In genomic region chr9:25317827-25318505, GRCm38 (mm10) we compare ENCODE assay signal across 9 mouse cellular contexts.
A peak's percentile ranks its signal among the peaks of the same experiment; 100 is the strongest.
DNase-seq lines count a peak whose midpoint lies in the region; ATAC-seq and TF ChIP-seq lines count a peak whose summit lies in the region.
"Had no signal": no experiment of that assay in that cellular context is flagged by ENCODE, and none has a peak within 500 bp of the region (broad histone marks: within the 10 kb centered on the region; RNA-seq: fewer than 3 reads in every experiment).

No protein-coding gene starts in this region.

- DNase-seq in spleen, adult 2 months (ENCODE audit: low read depth in 1 of 2, low spot score in 2 of 2), result no peak
- no peak for DNase-seq in spleen, postnatal 14 days (ENCODE audit: low spot score in 2 of 2)
- DNase-seq in cerebellum, adult 9-11 months, result peak; percentile 25
- DNase-seq in frontal cortex, adult 2 months (ENCODE audit: extremely low spot score in 1 of 2, low spot score in 1 of 2), result peak; percentile 49 to 80
- peak; percentile 68 to 73 for DNase-seq in left cerebral cortex, adult 18-20 months (ENCODE audit: low spot score in 2 of 2)
- peak; percentile 41 for DNase-seq in mesoderm, embryonic 11.5 days (ENCODE audit: low read depth, low spot score)

- no peak for TF ChIP-seq POLR2A in spleen, adult 2 months (IDR thresholded peaks at IDR 0.05; ENCODE audit: low read depth, low read length)
- TF ChIP-seq POLR2A in small intestine, adult 2 months (IDR thresholded peaks at IDR 0.05; ENCODE audit: low read depth, low read length), result no peak

- no peaks in the 10 kb centered on the region for H3K36me3 ChIP-seq in spleen, adult 2 months (ENCODE audit: control insufficient read depth, insufficient read depth, low read length)
- no peaks in the 10 kb centered on the region for H3K36me3 ChIP-seq in small intestine, adult 2 months (ENCODE audit: control insufficient read depth, insufficient read depth, low read length)
- H3K36me3 ChIP-seq: liver, embryonic 15.5 days had no signal

- no peaks in the 10 kb centered on the region for H3K27me3 ChIP-seq in spleen, adult 2 months (ENCODE audit: control insufficient read depth, insufficient read depth, low read length)
- H3K27me3 ChIP-seq in small intestine, adult 2 months (ENCODE audit: control insufficient read depth, insufficient read depth, low read length), result no peaks in the 10 kb centered on the region
- H3K27me3 ChIP-seq: liver, embryonic 15.5 days had no signal

- 40% methylated on average over 4 of the region's 4 CpGs for WGBS in spleen, adult 2 months
- 40% methylated on average over 4 of the region's 4 CpGs for WGBS in small intestine, adult 2 months

- no peak overlapping the region for H3K4me3 ChIP-seq in spleen, adult 2 months (ENCODE audit: extremely low read depth, insufficient read depth, insufficient read length)
- no peak overlapping the region for H3K4me3 ChIP-seq in small intestine, adult 2 months (ENCODE audit: low read depth, low read length)
- H3K4me3 ChIP-seq: liver, embryonic 15.5 days had no signal

- peak; percentile 32 for ATAC-seq in inflammation-experienced regulatory T-cells, adult 6 months

- no peak overlapping the region for H3K27ac ChIP-seq in spleen, adult 2 months (ENCODE audit: insufficient read depth, low read length)
- H3K27ac ChIP-seq in small intestine, adult 2 months (ENCODE audit: insufficient read depth, low read depth, low read length), result no peak overlapping the region
- H3K27ac ChIP-seq: liver, embryonic 15.5 days had no signal

- 0 out of 2 replicates have a peak, but pooled peaks have one; percentile 18 for TF ChIP-seq CTCF in spleen, adult 2 months (IDR thresholded peaks at IDR 0.05; ENCODE audit: extremely low read depth, insufficient read depth, insufficient read length, insufficient replicate concordance)
- TF ChIP-seq CTCF in small intestine, adult 2 months (IDR thresholded peaks at IDR 0.05; ENCODE audit: extremely low read depth, insufficient read length, insufficient replicate concordance, low read depth, low read length), result peak; percentile 75; the same call in 1 of the 2 replicates

- H3K4me1 ChIP-seq in spleen, adult 2 months (ENCODE audit: control insufficient read depth, insufficient read depth, insufficient read length), result no peaks in the 10 kb centered on the region
- H3K4me1 ChIP-seq in small intestine, adult 2 months (ENCODE audit: control insufficient read depth, insufficient read depth, insufficient read length, low read length), result peaks cover 2% of the 10 kb centered on the region; the same call in 1 of the 2 replicates
- H3K4me1 ChIP-seq: liver, embryonic 15.5 days had no signal

Comparison
In these comparisons a context has a peak if more than half of its experiments do, and no peak if none do; other contexts are left out.
1. DNase-seq: peak in cerebellum, adult 9-11 months (single experiment), frontal cortex, adult 2 months (2 of 2), left cerebral cortex, adult 18-20 months (2 of 2) and mesoderm, embryonic 11.5 days (single experiment); none in spleen, adult 2 months (0 of 2) and spleen, postnatal 14 days (0 of 2).